Mouse (Mus musculus) bone marrow, adult 2 months (tissue): ENCODE data around the gene Rtn1. TPM values are rescaled to one million over a fixed set of nuclear protein-coding genes. Genes with fewer than 3 reads are reported as not detected.

ENCODE experiments used
- H3K27ac ChIP-seq: fragments of 200-500 bp; 2 replicates; pipeline ENCODE4 v1.5.1; 2012; ENCODE audit warnings: low read depth, mild to moderate bottlenecking, control low read depth, inconsistent platforms, low read length; ENCODE audit not compliant: control insufficient read depth, poor library complexity, insufficient read depth
- H3K4me1 ChIP-seq: fragments of 200-500 bp; 2 replicates; pipeline ENCODE4 v1.6.1; 2011; ENCODE audit warnings: low read length; ENCODE audit not compliant: control insufficient read depth, insufficient read depth
- H3K4me3 ChIP-seq: fragments of 200-500 bp; replicated peaks from 2 replicates; pipeline ENCODE3; 2011; ENCODE audit warnings: mild to moderate bottlenecking, low read depth, low read length, control low read depth; ENCODE audit not compliant: control insufficient read depth
- CTCF ChIP-seq: fragments of 200-500 bp; IDR thresholded peaks from 2 replicates; pipeline ENCODE4 v1.5.1; 2011; ENCODE audit warnings: low read length, control low read depth; ENCODE audit not compliant: control insufficient read depth, insufficient read depth
- POLR2A ChIP-seq: fragments of 200-500 bp; IDR thresholded peaks from 2 replicates; pipeline ENCODE4 v1.6.1; 2011; ENCODE audit warnings: low read depth, mild to moderate bottlenecking, control low read depth, low read length, borderline replicate concordance; ENCODE audit not compliant: control insufficient read depth
- WGBS: fragments of 180-500 bp; shearing (Covaris S2); methylation state at CpG from one replicate; pipeline ENCODE4 v1.1.7; 2018; 5-methylcytosine and 5-hydroxymethylcytosine counted together
- polyA plus RNA-seq: library from polyadenylated mRNA; stranded (reverse); fragments of >200 nt; gene quantifications from 2 replicates; pipeline ENCODE4 v1.2.4, GENCODE M21; 2011; ENCODE audit warnings: low replicate concordance; ENCODE audit not compliant: missing spikeins, insufficient read depth, insufficient read length

The Rtn1 gene
- polyA plus RNA-seq, 1 experiment, result not detected

- Histone ChIP-seq H3K4me1 (no peaks in the 10 kb centered on the region), H3K27ac (no peak overlapping the region), H3K4me3 (no peak overlapping the region)
- 94% methylated on average over 1 of the region's 1 CpGs for WGBS
- TF ChIP-seq POLR2A (no peak), CTCF (no peak)
Measured at GRCm38 (mm10) chr12:72354241-72354640, 54.6 kb downstream of the Rtn1 start.

GRCm38 (mm10) chr12:72353506-72353905 is 55.3 kb downstream of the Rtn1 start:
- Histone ChIP-seq H3K4me3 (no peak overlapping the region), H3K27ac (no peak overlapping the region), H3K4me1 (no peaks in the 10 kb centered on the region)
- TF ChIP-seq CTCF (no peak), POLR2A (no peak)
- 69% methylated on average over 1 of the region's 1 CpGs for WGBS

DNA sequence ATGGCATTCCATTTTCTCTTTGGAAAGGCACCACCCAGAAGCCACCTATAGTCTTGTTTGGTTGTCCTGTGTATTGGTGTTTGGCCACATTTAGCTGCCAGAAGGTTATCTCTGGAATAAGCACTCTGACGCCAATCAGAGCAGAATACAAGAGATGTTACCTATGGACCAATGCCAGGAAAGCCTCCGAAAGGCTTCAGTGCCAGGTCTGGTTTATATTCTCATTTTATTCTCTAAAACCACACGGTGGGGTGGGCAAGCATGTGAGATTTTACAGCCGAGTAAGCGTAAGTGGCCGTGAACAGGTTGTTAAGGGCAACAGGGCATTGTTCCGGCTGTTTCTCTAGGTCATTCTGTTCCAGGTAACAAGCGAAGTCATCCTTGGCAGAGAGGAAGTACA is 60.3 kb downstream of the Rtn1 start:
- H3K4me3 ChIP-seq, result no peak overlapping the region
- WGBS, result 83% methylated on average over 8 of the region's 8 CpGs
- TF ChIP-seq CTCF (no peak), POLR2A (no peak)
- H3K27ac ChIP-seq, result no peak overlapping the region
- H3K4me1 ChIP-seq, result no peaks in the 10 kb centered on the region

GRCm38 (mm10) chr12:72347184-72347583 is 61.7 kb downstream of the Rtn1 start:
- 83% methylated on average over 1 of the region's 1 CpGs for WGBS
- Histone ChIP-seq H3K4me3 (no peak overlapping the region), H3K4me1 (no peaks in the 10 kb centered on the region), H3K27ac (no peak overlapping the region)
- TF ChIP-seq CTCF (no peak), POLR2A (no peak)

DNA sequence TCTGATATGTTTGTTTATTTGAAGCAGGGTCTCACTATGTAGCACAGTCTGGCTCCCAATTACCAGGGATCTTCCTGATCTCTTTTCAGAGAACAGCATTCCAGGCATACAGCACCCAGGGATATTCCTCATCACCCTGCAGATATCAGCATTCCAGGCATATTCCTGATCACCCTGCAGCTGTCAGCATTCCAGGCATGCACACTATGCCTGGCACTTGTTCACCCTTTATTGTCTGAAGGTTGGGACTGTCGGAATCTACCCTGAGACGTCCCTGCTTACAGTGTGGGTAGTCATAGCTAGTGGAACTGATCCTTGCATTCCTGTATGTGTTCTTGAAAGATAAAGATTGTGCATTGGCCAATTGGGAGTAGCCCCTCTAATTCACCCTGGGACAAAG is 65.2 kb downstream of the Rtn1 start:
- Histone ChIP-seq H3K27ac (no peak overlapping the region), H3K4me1 (no peaks in the 10 kb centered on the region), H3K4me3 (no peak overlapping the region)
- 72% methylated on average over 2 of the region's 2 CpGs for WGBS
- no peak for TF ChIP-seq CTCF
- TF ChIP-seq POLR2A, result no peak

GRCm38 (mm10) chr12:72336009-72336408 is 72.8 kb downstream of the Rtn1 start:
- Histone ChIP-seq H3K4me1 (no peaks in the 10 kb centered on the region), H3K27ac (no peak overlapping the region), H3K4me3 (no peak overlapping the region)
- TF ChIP-seq POLR2A (no peak), CTCF (no peak)
- 52% methylated on average over 13 of the region's 13 CpGs for WGBS

- WGBS, result 52% methylated on average over 5 of the region's 5 CpGs
- no peaks in the 10 kb centered on the region for H3K4me1 ChIP-seq
- H3K4me3 ChIP-seq, result no peak overlapping the region
- H3K27ac ChIP-seq, result no peak overlapping the region
- TF ChIP-seq POLR2A, result no peak
- TF ChIP-seq CTCF, result no peak
Measured at GRCm38 (mm10) chr12:72332488-72333013, 76.3 kb downstream of the Rtn1 start.

DNA sequence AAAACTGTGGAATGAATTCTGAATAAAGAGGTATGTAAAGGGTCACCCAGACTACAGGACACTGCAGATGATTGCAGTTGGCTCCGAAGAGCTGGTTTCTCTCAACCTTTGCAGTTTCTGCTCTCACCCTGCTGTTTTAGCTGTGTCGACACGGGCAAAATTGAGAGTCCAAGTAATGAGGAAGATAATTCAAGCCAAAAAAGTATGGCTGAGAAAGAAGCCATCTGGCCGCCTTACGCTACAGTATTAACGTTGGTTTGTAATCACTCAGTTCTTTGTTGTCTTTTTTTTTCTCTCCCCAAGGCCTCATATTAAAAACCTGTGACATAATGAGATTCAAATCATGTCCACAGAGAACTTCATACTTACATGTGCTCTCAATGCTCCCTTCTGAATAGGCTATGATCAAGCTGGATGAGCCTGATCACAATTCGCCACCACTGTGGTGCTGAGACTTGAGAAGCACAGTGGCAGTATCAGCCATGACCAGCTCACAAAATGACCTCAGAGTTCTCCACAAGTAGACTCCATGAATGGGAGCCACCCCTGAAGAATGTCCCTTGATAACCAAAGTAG is 76.9 kb downstream of the Rtn1 start:
- 84% methylated on average over 7 of the region's 7 CpGs for WGBS
- Histone ChIP-seq H3K4me1 (no peaks in the 10 kb centered on the region), H3K27ac (no peak overlapping the region), H3K4me3 (no peak overlapping the region)
- no peak for TF ChIP-seq CTCF
- no peak for TF ChIP-seq POLR2A

DNA sequence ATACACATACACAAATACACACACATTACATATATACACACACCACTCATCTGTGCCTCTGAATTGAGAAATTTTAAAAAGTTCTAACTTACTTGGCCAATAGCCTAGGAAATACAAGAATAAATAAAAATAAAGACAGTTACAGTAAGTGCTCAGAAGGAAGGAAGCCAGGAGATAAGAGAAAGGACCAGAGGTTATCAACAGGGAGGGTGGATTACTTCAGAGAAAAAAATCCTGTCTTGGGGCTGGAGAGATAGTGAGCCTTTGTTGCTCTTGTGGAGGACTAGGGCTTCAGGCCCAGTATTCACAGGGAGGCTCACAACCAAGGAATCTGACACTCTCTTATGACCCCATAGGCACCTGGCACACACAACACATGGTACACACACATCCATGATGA is 82.8 kb downstream of the Rtn1 start:
- H3K4me1 ChIP-seq, result no peaks in the 10 kb centered on the region
- no peak overlapping the region for H3K4me3 ChIP-seq
- H3K27ac ChIP-seq, result no peak overlapping the region
- TF ChIP-seq CTCF, result no peak
- TF ChIP-seq POLR2A, result no peak
